Mouse (Mus musculus) forebrain, postnatal 0 days (tissue): Measurements from ENCODE around the gene Dhrs2. TPM values are rescaled to one million over a fixed set of nuclear protein-coding genes. Genes with fewer than 3 reads are reported as not detected.

Experiments used
- ATAC-seq: fragments of 200-750 bp; cut with Nextera tagmentation; 2 replicates; pipeline ENCODE4 v1.8.0; 2017; ENCODE audit warnings: mild to moderate bottlenecking, moderate library complexity
- DNase-seq: peaks from one replicate; pipeline ENCODE4 v3.0.0-alpha.2; 2015
- H3K27ac ChIP-seq: fragments of 300-500 bp; sonication (generic); 2 replicates; pipeline ENCODE4 v1.5.1; 2014; ENCODE audit warnings: low read depth, mild to moderate bottlenecking, antibody characterized with exemption, low read length, moderate library complexity, mixed read lengths
- H3K27me3 ChIP-seq: fragments of 300-500 bp; sonication (generic); 2 replicates; pipeline ENCODE4 v1.6.1; 2014; ENCODE audit warnings: mild to moderate bottlenecking, low read length, mixed read lengths; ENCODE audit not compliant: insufficient read depth
- H3K36me3 ChIP-seq: fragments of 300-500 bp; sonication (generic); 2 replicates; pipeline ENCODE4 v1.6.1; 2014; ENCODE audit warnings: mild to moderate bottlenecking, moderate library complexity; ENCODE audit not compliant: insufficient read depth
- H3K4me1 ChIP-seq: fragments of 300-500 bp; sonication (generic); 2 replicates; pipeline ENCODE4 v1.6.1; 2014; ENCODE audit warnings: antibody characterized with exemption; ENCODE audit not compliant: insufficient read depth
- H3K4me2 ChIP-seq: fragments of 300-500 bp; sonication (generic); 2 replicates; pipeline ENCODE4 v1.6.1; 2014; ENCODE audit warnings: low read depth, mild to moderate bottlenecking, moderate library complexity
- H3K4me3 ChIP-seq: fragments of 300-500 bp; sonication (generic); 2 replicates; pipeline ENCODE4 v1.5.1; 2014; ENCODE audit warnings: low read depth, low read length, mixed read lengths
- H3K9ac ChIP-seq: fragments of 300-500 bp; sonication (generic); 2 replicates; pipeline ENCODE4 v1.6.1; 2014; ENCODE audit warnings: mild to moderate bottlenecking
- H3K9me3 ChIP-seq: fragments of 300-500 bp; sonication (generic); 2 replicates; pipeline ENCODE4 v1.6.1; 2016; ENCODE audit warnings: low read length
- CTCF ChIP-seq: sonication (generic); IDR thresholded peaks from 2 replicates; pipeline ENCODE4 v1.5.1; 2016; ENCODE audit warnings: antibody characterized with exemption, control low read depth, low read depth
- whole genome bisulfite sequencing: fragments of 180-500 bp; shearing (Covaris S2); extraction: QIAGEN DNeasy Blood & Tissue Kit; methylation state at CpG from one replicate; pipeline ENCODE4 v1.1.7; 2014; 5-methylcytosine and 5-hydroxymethylcytosine counted together
- polyA plus RNA-seq: library from polyadenylated mRNA; unstranded; fragments of >200 nt; fragmentation: Nextera tagmentation; extraction: Ambion mirVana; gene quantifications from 2 replicates; pipeline ENCODE4 v1.2.1, GENCODE M21; 2015
- total RNA-seq: library from RNA; depleted of rRNA; stranded (reverse); fragments of >200 nt; gene quantifications from 2 replicates; pipeline ENCODE4 v1.2.3, GENCODE M21; 2014; rRNA removed

Gene Dhrs2
- total and polyA plus RNA-seq, 2 experiments from 2014 or later, result 0.30 to 0.67 TPM

GRCm38 (mm10) chr14:55279322-55280069 lies 57.7 kb downstream of the Dhrs2 start:
- Histone ChIP-seq H3K9ac (no peak overlapping the region), H3K36me3 (no peaks in the 10 kb centered on the region), H3K27me3 (no peaks in the 10 kb centered on the region), H3K4me3 (no peak overlapping the region), H3K27ac (no peak overlapping the region), H3K9me3 (no peaks in the 10 kb centered on the region), H3K4me2 (no peak overlapping the region), H3K4me1 (no peaks in the 10 kb centered on the region)
- TF ChIP-seq CTCF, result no peak
- DNase-seq (no peak), ATAC-seq (no peak)
- 81% methylated on average over 7 of the region's 7 CpGs for WGBS

Other genes starting within 250 kb of the Dhrs2 start
- not detected in 2 replicates for gene Gm17428, start 245.1 kb upstream of the Dhrs2 start, total RNA-seq
- gene Gm17428, start 245.1 kb upstream of the Dhrs2 start, polyA plus RNA-seq, result not detected in 2 replicates
- gene Myh7, start 227.4 kb upstream of the Dhrs2 start, total RNA-seq, result 8.5 and 9.3 TPM in 2 replicates
- gene Myh7, start 227.4 kb upstream of the Dhrs2 start, polyA plus RNA-seq, result 8.8 and 9.6 TPM in 2 replicates
- 24.2 and 36.8 TPM in 2 replicates for gene Ngdn, start 206.6 kb upstream of the Dhrs2 start, total RNA-seq
- gene Ngdn, start 206.6 kb upstream of the Dhrs2 start, polyA plus RNA-seq, result 47.9 and 51.3 TPM in 2 replicates
- gene Zfhx2, start 129.7 kb upstream of the Dhrs2 start, total RNA-seq, result 8.9 and 11.1 TPM in 2 replicates
- 2.7 and 7.5 TPM in 2 replicates for gene Zfhx2, start 129.7 kb upstream of the Dhrs2 start, polyA plus RNA-seq
- 49.0 and 55.2 TPM in 2 replicates for gene Thtpa, start 127.2 kb upstream of the Dhrs2 start, total RNA-seq
- 47.2 and 48.0 TPM in 2 replicates for gene Thtpa, start 127.2 kb upstream of the Dhrs2 start, polyA plus RNA-seq
- gene Ap1g2, start 115.4 kb upstream of the Dhrs2 start, total RNA-seq, result 11.3 and 12.8 TPM in 2 replicates
- gene Ap1g2, start 115.4 kb upstream of the Dhrs2 start, polyA plus RNA-seq, result 4.2 and 5.5 TPM in 2 replicates
- 156 and 160 TPM in 2 replicates for gene Jph4, start 105.1 kb upstream of the Dhrs2 start, total RNA-seq
- 47.4 and 55.3 TPM in 2 replicates for gene Jph4, start 105.1 kb upstream of the Dhrs2 start, polyA plus RNA-seq